Mouse (Mus musculus) ES-E14 (cell line): ENCODE measurements around the gene Pomgnt1.

Source experiments
- CHD2 ChIP-seq: IDR thresholded peaks from 2 replicates; pipeline ENCODE4 v1.6.1; 2014; ENCODE audit warnings: mild to moderate bottlenecking, low read depth, low read length, inconsistent platforms
- MAFK ChIP-seq: IDR thresholded peaks from 2 replicates; pipeline ENCODE4 v1.6.1; 2014; ENCODE audit warnings: mild to moderate bottlenecking, low read depth, low read length, inconsistent platforms; ENCODE audit not compliant: insufficient read depth
- ZNF384 ChIP-seq: IDR thresholded peaks from 2 replicates; pipeline ENCODE4 v1.6.1; 2012; ENCODE audit warnings: low read depth, low read length, inconsistent platforms

- TF ChIP-seq CHD2 = no peak
- no peak for TF ChIP-seq MAFK
- no peak for TF ChIP-seq ZNF384
These were observed 49.4 kb upstream of the Pomgnt1 start for GRCm38 (mm10) chr4:116074145-116074675.
